Mouse (Mus musculus) forebrain, embryonic 11.5 days (tissue): Measurements from ENCODE around the gene Txnip. TPM values are rescaled to one million over a fixed set of nuclear protein-coding genes. Genes with fewer than 3 reads are reported as not detected.
A peak's percentile ranks its signal among the peaks of the same experiment; 100 is the strongest.

Experiments used
- ATAC-seq: fragments of 200-750 bp; cut with Nextera tagmentation; replicated peaks from 2 replicates; pipeline ENCODE4 v1.8.0; 2017; ENCODE audit warnings: moderate TSS enrichment; ENCODE audit not compliant: low FRiP score
- DNase-seq: peaks from one replicate; pipeline ENCODE4 v3.0.0-alpha.2; 2017; ENCODE audit warnings: low spot score
- H3K27ac ChIP-seq: fragments of 300-500 bp; sonication (generic); 2 replicates; pipeline ENCODE4 v1.5.1; 2014; ENCODE audit warnings: low read depth, low read length
- H3K27me3 ChIP-seq: fragments of 300-500 bp; sonication (generic); 2 replicates; pipeline ENCODE4 v1.6.1; 2014; ENCODE audit warnings: mild to moderate bottlenecking, low read length, mixed read lengths; ENCODE audit not compliant: control insufficient read depth, insufficient read depth
- H3K36me3 ChIP-seq: fragments of 300-500 bp; sonication (generic); 2 replicates; pipeline ENCODE4 v1.6.1; 2014; ENCODE audit warnings: mild to moderate bottlenecking, low read length, moderate library complexity, mixed read lengths; ENCODE audit not compliant: control insufficient read depth, insufficient read depth
- H3K4me1 ChIP-seq: fragments of 300-500 bp; sonication (generic); replicated peaks from 2 replicates; pipeline ENCODE4 v1.6.1; 2014; ENCODE audit warnings: low read length, mixed read lengths; ENCODE audit not compliant: control insufficient read depth, insufficient read depth
- H3K4me2 ChIP-seq: fragments of 300-500 bp; sonication (generic); 2 replicates; pipeline ENCODE4 v1.6.1; 2014; ENCODE audit warnings: low read depth, mild to moderate bottlenecking, low read length, moderate library complexity, mixed read lengths; ENCODE audit not compliant: severe bottlenecking
- H3K4me3 ChIP-seq: fragments of 300-500 bp; sonication (generic); 2 replicates; pipeline ENCODE4 v1.5.1; 2014; ENCODE audit warnings: low read depth, low read length
- H3K9ac ChIP-seq: fragments of 300-500 bp; sonication (generic); 2 replicates; pipeline ENCODE4 v1.6.1; 2014; ENCODE audit warnings: low read length
- H3K9me3 ChIP-seq: fragments of 300-500 bp; sonication (generic); 2 replicates; pipeline ENCODE4 v1.6.1; 2016; ENCODE audit warnings: low read length, mixed read lengths; ENCODE audit not compliant: control insufficient read depth
- WGBS: fragments of 180-500 bp; shearing (Covaris S2); extraction: QIAGEN DNeasy Blood & Tissue Kit; methylation state at CpG from one replicate; pipeline ENCODE4 v1.1.7; 2014; 5-methylcytosine and 5-hydroxymethylcytosine counted together
- polyA plus RNA-seq: library from polyadenylated mRNA; unstranded; fragments of >200 nt; fragmentation: Nextera tagmentation; extraction: Ambion mirVana; gene quantifications from 2 replicates; pipeline ENCODE4 v1.2.1, GENCODE M21; 2014

Txnip gene
- polyA plus RNA-seq, 1 experiment from 2014 or later: 45.5 TPM

- Histone ChIP-seq H3K9me3 (no peaks in the 10 kb centered on the region), H3K4me2 (no peak overlapping the region), H3K9ac (no peak overlapping the region), H3K27ac (no peak overlapping the region), H3K27me3 (peaks cover 19% of the 10 kb centered on the region), H3K4me3 (no peak overlapping the region), H3K4me1 (peaks cover 9% of the 10 kb centered on the region), H3K36me3 (no peaks in the 10 kb centered on the region)
- DNase-seq (no peak), ATAC-seq (no peak)
- 42% methylated on average over 9 of the region's 9 CpGs for WGBS
These were observed 29.3 kb upstream of the Txnip start for GRCm38 (mm10) chr3:96528506-96528905.

GRCm38 (mm10) chr3:96532050-96532449, 25.7 kb upstream of the Txnip start:
- H3K9ac ChIP-seq: no peak overlapping the region
- H3K36me3 ChIP-seq: no peaks in the 10 kb centered on the region
- no peak for DNase-seq
- no peaks in the 10 kb centered on the region for H3K9me3 ChIP-seq
- no peak overlapping the region for H3K27ac ChIP-seq
- H3K4me2 ChIP-seq: no peak overlapping the region
- WGBS: 71% methylated on average over 7 of the region's 7 CpGs
- no peak overlapping the region for H3K4me3 ChIP-seq
- ATAC-seq: no peak
- H3K4me1 ChIP-seq: peaks cover 5% of the 10 kb centered on the region; the same call in 1 of the 2 replicates
- H3K27me3 ChIP-seq: peaks cover 15% of the 10 kb centered on the region

GRCm38 (mm10) chr3:96534300-96534699, 23.5 kb upstream of the Txnip start:
- no peak for ATAC-seq

GRCm38 (mm10) chr3:96539316-96539715, 18.4 kb upstream of the Txnip start:
- no peak overlapping the region for H3K4me3 ChIP-seq
- no peak for DNase-seq

More at GRCm38 (mm10) chr3:96534300-96534699, 23.5 kb upstream of the Txnip start:
- 59% methylated on average over 2 of the region's 2 CpGs for WGBS
- Histone ChIP-seq H3K27ac (no peak overlapping the region), H3K27me3 (peaks cover 2% of the 10 kb centered on the region; the same call in 1 of the 2 replicates), H3K36me3 (no peaks in the 10 kb centered on the region), H3K4me2 (no peak overlapping the region), H3K9me3 (no peaks in the 10 kb centered on the region), H3K9ac (no peak overlapping the region), H3K4me1 (no peaks in the 10 kb centered on the region), H3K4me3 (no peak overlapping the region)
- DNase-seq: no peak

GRCm38 (mm10) chr3:96540740-96541139, 17.0 kb upstream of the Txnip start:
- ATAC-seq: no peak
- Histone ChIP-seq H3K4me3 (no peak overlapping the region), H3K9ac (no peak overlapping the region), H3K27ac (no peak overlapping the region), H3K4me1 (no peaks in the 10 kb centered on the region), H3K4me2 (no peak overlapping the region), H3K9me3 (no peaks in the 10 kb centered on the region), H3K27me3 (no peaks in the 10 kb centered on the region), H3K36me3 (no peaks in the 10 kb centered on the region)
- 28% methylated on average over 6 of the region's 6 CpGs for WGBS
- no peak for DNase-seq

More at GRCm38 (mm10) chr3:96539316-96539715, 18.4 kb upstream of the Txnip start:
- no peaks in the 10 kb centered on the region for H3K27me3 ChIP-seq
- H3K4me1 ChIP-seq: no peaks in the 10 kb centered on the region
- no peak overlapping the region for H3K9ac ChIP-seq
- no peaks in the 10 kb centered on the region for H3K36me3 ChIP-seq
- no peaks in the 10 kb centered on the region for H3K9me3 ChIP-seq
- H3K27ac ChIP-seq: no peak overlapping the region
- ATAC-seq: no peak
- 73% methylated on average over 2 of the region's 2 CpGs for WGBS
- no peak overlapping the region for H3K4me2 ChIP-seq

- no peaks in the 10 kb centered on the region for H3K4me1 ChIP-seq
- no peak overlapping the region for H3K27ac ChIP-seq
- ATAC-seq (no peak), DNase-seq (no peak)
- no peak overlapping the region for H3K4me3 ChIP-seq
- no peaks in the 10 kb centered on the region for H3K9me3 ChIP-seq
- no peaks in the 10 kb centered on the region for H3K36me3 ChIP-seq
- no peak overlapping the region for H3K4me2 ChIP-seq
- 0 out of 2 replicates have a peak overlapping the region, but pooled peaks have one; percentile 20 for H3K9ac ChIP-seq
- H3K27me3 ChIP-seq: no peaks in the 10 kb centered on the region
- 18% methylated on average over 14 of the region's 14 CpGs for WGBS
These were observed 16.3 kb upstream of the Txnip start for GRCm38 (mm10) chr3:96541328-96542078.

- no peaks in the 10 kb centered on the region for H3K36me3 ChIP-seq
- no peak overlapping the region for H3K9ac ChIP-seq
- no peaks in the 10 kb centered on the region for H3K4me1 ChIP-seq
- no peak overlapping the region for H3K4me2 ChIP-seq
- no peak for ATAC-seq
- no peaks in the 10 kb centered on the region for H3K27me3 ChIP-seq
- no peak for DNase-seq
- no peaks in the 10 kb centered on the region for H3K9me3 ChIP-seq
- no peak overlapping the region for H3K4me3 ChIP-seq
- no peak overlapping the region for H3K27ac ChIP-seq
- 81% methylated on average over 8 of the region's 8 CpGs for WGBS
These were observed 15.2 kb upstream of the Txnip start for GRCm38 (mm10) chr3:96542554-96542953.

GRCm38 (mm10) chr3:96543345-96543744, 14.4 kb upstream of the Txnip start:
- no peak overlapping the region for H3K27ac ChIP-seq

GRCm38 (mm10) chr3:96545565-96545964, 12.2 kb upstream of the Txnip start:
- Histone ChIP-seq H3K9ac (no peak overlapping the region), H3K4me3 (no peak overlapping the region), H3K27ac (no peak overlapping the region), H3K4me1 (no peaks in the 10 kb centered on the region), H3K27me3 (no peaks in the 10 kb centered on the region), H3K4me2 (no peak overlapping the region), H3K9me3 (no peaks in the 10 kb centered on the region), H3K36me3 (no peaks in the 10 kb centered on the region)
- DNase-seq: no peak
- ATAC-seq: no peak
- WGBS: 41% methylated on average over 1 of the region's 1 CpGs

More at GRCm38 (mm10) chr3:96543345-96543744, 14.4 kb upstream of the Txnip start:
- Histone ChIP-seq H3K9me3 (no peaks in the 10 kb centered on the region), H3K4me1 (no peaks in the 10 kb centered on the region), H3K27me3 (no peaks in the 10 kb centered on the region), H3K9ac (no peak overlapping the region), H3K36me3 (no peaks in the 10 kb centered on the region), H3K4me2 (no peak overlapping the region), H3K4me3 (no peak overlapping the region)
- no peak for ATAC-seq
- 89% methylated on average over 11 of the region's 11 CpGs for WGBS
- no peak for DNase-seq
